Mouse (Mus musculus) thymus, adult 2 months (tissue): Measurements from ENCODE around the gene Atp2c1. TPM values are rescaled to one million over a fixed set of nuclear protein-coding genes. Genes with fewer than 3 reads are reported as not detected.

ENCODE experiments used
- DNase-seq: peaks from one replicate; pipeline ENCODE4 v3.0.0; 2021
- H3K27ac ChIP-seq: fragments of 200-500 bp; 2 replicates; pipeline ENCODE4 v1.5.1; 2012; ENCODE audit warnings: low read length, control low read depth; ENCODE audit not compliant: control insufficient read depth, insufficient read depth
- H3K27me3 ChIP-seq: fragments of 200-500 bp; 2 replicates; pipeline ENCODE4 v1.6.1; 2012; ENCODE audit warnings: mild to moderate bottlenecking, low read length, moderate library complexity, mixed read lengths; ENCODE audit not compliant: control insufficient read depth, insufficient read depth
- H3K36me3 ChIP-seq: fragments of 200-500 bp; 2 replicates; pipeline ENCODE4 v1.6.1; 2012; ENCODE audit warnings: mild to moderate bottlenecking, low read length, moderate library complexity; ENCODE audit not compliant: control insufficient read depth, insufficient read depth
- H3K4me1 ChIP-seq: fragments of 200-500 bp; replicated peaks from 2 replicates; pipeline ENCODE4 v1.6.1; 2012; ENCODE audit warnings: low read length; ENCODE audit not compliant: control insufficient read depth, insufficient read depth
- H3K4me3 ChIP-seq: fragments of 200-500 bp; 2 replicates; pipeline ENCODE4 v1.5.1; 2012; ENCODE audit warnings: mild to moderate bottlenecking, low read length, control low read depth, moderate library complexity; ENCODE audit not compliant: control insufficient read depth, insufficient read depth
- CTCF ChIP-seq: fragments of 200-500 bp; IDR thresholded peaks from 2 replicates; pipeline ENCODE4 v1.5.1; 2012; ENCODE audit warnings: mild to moderate bottlenecking, control low read depth, low read length, moderate library complexity, borderline replicate concordance; ENCODE audit not compliant: control insufficient read depth, poor library complexity, insufficient read depth; ENCODE audit errors: extremely low read depth
- POLR2A ChIP-seq: fragments of 200-500 bp; IDR thresholded peaks from 2 replicates; pipeline ENCODE4 v1.6.1; 2012; ENCODE audit warnings: mild to moderate bottlenecking, low read length, control low read depth, moderate library complexity; ENCODE audit not compliant: control insufficient read depth, poor library complexity, insufficient read depth; ENCODE audit errors: extremely low read depth
- WGBS: fragments of 180-500 bp; shearing (Covaris S2); methylation state at CpG from one replicate; pipeline ENCODE4 v1.1.7; 2018; 5-methylcytosine and 5-hydroxymethylcytosine counted together
- polyA plus RNA-seq: library from polyadenylated mRNA; depleted of rRNA; stranded (reverse); fragments of >200 nt; gene quantifications from 2 replicates; pipeline ENCODE4 v1.2.3, GENCODE M21; 2012; rRNA removed

Atp2c1 gene
- polyA plus RNA-seq, 1 experiment: 48.9 TPM

DNA sequence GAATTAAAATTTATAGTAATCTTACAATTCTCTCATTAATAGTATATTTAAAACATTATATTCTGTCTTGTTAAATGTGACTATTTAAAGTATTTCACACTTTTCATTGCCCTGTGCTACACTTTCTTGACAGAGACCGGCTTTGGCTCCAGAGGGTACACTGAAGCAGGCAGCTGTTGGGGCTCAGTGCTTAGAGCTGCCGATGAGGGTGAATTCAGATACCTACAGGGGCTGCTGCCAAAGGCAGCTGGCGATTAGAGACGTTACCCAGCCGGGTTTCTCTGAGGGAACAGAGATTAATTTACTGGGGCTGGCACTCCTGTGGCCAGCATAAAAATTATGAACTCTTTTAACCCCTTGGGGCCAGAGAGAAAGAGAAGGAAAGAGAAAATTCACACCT lies 152.8 kb downstream of the Atp2c1 start:
- DNase-seq: no peak
- H3K4me3 ChIP-seq: no peak overlapping the region
- no peaks in the 10 kb centered on the region for H3K27me3 ChIP-seq
- WGBS: 66% methylated on average over 5 of the region's 5 CpGs
- no peaks in the 10 kb centered on the region for H3K36me3 ChIP-seq
- no peaks in the 10 kb centered on the region for H3K4me1 ChIP-seq
- H3K27ac ChIP-seq: no peak overlapping the region
- no peak for TF ChIP-seq POLR2A
- no peak for TF ChIP-seq CTCF

- no peak overlapping the region for H3K4me3 ChIP-seq
- no peak for DNase-seq
- WGBS: 73% methylated on average over 3 of the region's 3 CpGs
- no peaks in the 10 kb centered on the region for H3K36me3 ChIP-seq
- H3K27ac ChIP-seq: no peak overlapping the region
- TF ChIP-seq POLR2A (no peak), CTCF (no peak)
- no peaks in the 10 kb centered on the region for H3K4me1 ChIP-seq
- H3K27me3 ChIP-seq: no peaks in the 10 kb centered on the region
Measured at GRCm38 (mm10) chr9:105368605-105369004, 158.5 kb downstream of the Atp2c1 start.

DNA sequence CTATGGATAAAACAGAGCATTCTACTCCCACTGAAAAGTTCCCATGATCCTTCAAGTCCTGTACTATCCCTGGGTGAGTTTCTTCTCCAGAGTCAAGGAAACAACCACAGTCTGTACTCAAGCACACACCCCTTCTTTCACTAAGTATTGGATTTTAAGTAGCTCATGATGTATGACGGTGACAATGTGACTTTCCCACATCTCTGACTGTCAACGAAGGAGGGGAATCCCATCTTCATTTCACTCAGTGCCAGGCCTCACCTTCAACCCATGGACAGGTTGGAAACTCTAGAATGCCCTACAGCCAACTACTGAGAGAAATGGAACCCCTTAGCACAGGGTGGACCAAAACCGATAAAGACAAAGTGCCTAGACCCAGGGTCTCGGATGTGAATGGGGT lies 160.9 kb downstream of the Atp2c1 start:
- Histone ChIP-seq H3K36me3 (no peaks in the 10 kb centered on the region), H3K27me3 (no peaks in the 10 kb centered on the region), H3K4me3 (no peak overlapping the region), H3K27ac (no peak overlapping the region), H3K4me1 (no peaks in the 10 kb centered on the region)
- 92% methylated on average over 4 of the region's 4 CpGs for WGBS
- TF ChIP-seq POLR2A (no peak), CTCF (no peak)
- DNase-seq: no peak

DNA sequence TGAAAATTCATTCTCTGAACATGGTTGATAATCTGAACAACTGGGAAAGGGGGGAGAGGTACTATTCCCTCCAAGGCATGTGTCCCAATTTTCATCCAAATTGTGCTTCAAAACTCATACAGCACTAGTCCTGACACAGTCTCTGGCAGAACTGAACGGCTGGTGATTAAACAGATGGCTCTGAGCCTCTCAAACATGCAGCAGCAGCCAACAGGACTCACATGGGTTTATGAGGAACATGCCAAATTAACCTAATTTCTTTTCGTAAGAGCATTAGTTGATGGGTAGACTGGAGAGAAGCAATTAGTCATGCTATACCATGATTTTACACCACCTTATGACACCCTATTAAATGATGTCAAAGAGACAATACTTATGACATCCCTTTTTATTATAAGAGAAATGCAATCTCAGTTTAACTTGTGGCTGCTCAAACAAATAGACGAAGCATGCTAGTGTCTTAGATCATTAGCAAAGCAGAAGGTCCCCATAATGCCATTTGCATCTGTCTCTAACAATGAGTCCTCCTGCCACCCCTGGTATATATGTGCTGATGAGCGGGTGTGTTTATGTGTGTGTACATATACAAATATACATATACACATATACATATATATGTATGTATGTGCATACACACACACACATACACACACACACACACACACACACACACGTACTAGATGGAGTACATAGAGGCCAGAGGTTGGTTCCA lies 163.4 kb downstream of the Atp2c1 start:
- H3K4me3 ChIP-seq: no peak overlapping the region
- no peak for DNase-seq
- no peaks in the 10 kb centered on the region for H3K36me3 ChIP-seq
- no peak overlapping the region for H3K27ac ChIP-seq
- H3K27me3 ChIP-seq: no peaks in the 10 kb centered on the region
- TF ChIP-seq CTCF: no peak
- no peak for TF ChIP-seq POLR2A
- 91% methylated on average over 5 of the region's 5 CpGs for WGBS
- H3K4me1 ChIP-seq: no peaks in the 10 kb centered on the region

- H3K4me3 ChIP-seq: no peak overlapping the region
- H3K27ac ChIP-seq: no peak overlapping the region
- no peaks in the 10 kb centered on the region for H3K27me3 ChIP-seq
- 79% methylated on average over 2 of the region's 2 CpGs for WGBS
- H3K4me1 ChIP-seq: no peaks in the 10 kb centered on the region
- TF ChIP-seq CTCF: no peak
- no peak for TF ChIP-seq POLR2A
- H3K36me3 ChIP-seq: no peaks in the 10 kb centered on the region
- no peak for DNase-seq
Measured at GRCm38 (mm10) chr9:105362181-105362580, 164.9 kb downstream of the Atp2c1 start.

Other genes starting within 250 kb of the Atp2c1 start
- 11.4 and 12.6 TPM in 2 replicates for gene Aste1, start 131.9 kb downstream of the Atp2c1 start, polyA plus RNA-seq
- 0.06 and 0.11 TPM in 2 replicates for gene Nek11, start 131.8 kb downstream of the Atp2c1 start, polyA plus RNA-seq
- gene Pik3r4, start 115.7 kb upstream of the Atp2c1 start, polyA plus RNA-seq: 20.9 and 26.6 TPM in 2 replicates